Mouse (Mus musculus) kidney, postnatal 25 days (tissue): ENCODE measurements around the gene Ehd2.

Experiments used
- DNase-seq, 2 experiments: peaks; one replicate each; pipeline ENCODE4 v3.0.0; 2021; ENCODE audit warnings: mixed read lengths in 2 of 2

The Ehd2 gene

DNA sequence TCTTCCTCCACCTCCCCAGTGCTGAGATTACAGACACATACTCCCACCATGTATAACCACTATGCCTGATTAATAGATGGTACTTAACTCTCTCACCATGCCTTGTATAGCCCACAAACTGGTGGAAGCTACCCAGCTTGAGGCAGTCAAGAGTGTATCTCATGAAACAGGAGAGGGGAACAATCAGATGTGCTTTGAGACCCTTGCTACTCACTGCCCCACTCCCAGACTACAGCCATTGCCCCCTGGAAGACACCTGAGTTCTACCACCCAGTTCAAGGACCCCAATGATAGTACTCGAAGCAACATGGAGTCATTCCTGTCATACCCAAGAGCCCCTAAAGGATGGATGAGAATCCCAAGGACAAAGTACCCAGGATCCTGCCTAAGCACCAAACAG, 60.8 kb downstream of the Ehd2 start:
- no peak for DNase-seq

DNA sequence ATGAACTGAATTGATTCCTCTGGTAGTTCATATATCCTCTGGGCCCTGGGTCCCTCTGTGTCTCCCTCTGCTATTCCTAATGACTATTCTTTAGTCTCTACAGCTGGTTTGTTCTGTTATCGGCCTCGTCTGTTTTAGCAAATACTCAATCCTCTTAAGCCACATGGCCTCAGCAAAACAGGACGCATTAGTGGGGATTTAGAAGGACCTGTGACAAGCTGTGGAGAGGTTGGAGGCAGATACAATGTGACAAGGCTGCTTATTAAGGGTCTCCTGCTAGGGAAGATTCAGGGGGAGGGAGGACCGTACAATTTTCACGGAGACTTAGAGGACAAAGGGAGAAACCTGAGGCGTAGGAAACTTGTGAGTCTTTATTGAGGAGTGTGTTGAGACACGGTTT, 61.5 kb downstream of the Ehd2 start:
- no peak for DNase-seq

DNA sequence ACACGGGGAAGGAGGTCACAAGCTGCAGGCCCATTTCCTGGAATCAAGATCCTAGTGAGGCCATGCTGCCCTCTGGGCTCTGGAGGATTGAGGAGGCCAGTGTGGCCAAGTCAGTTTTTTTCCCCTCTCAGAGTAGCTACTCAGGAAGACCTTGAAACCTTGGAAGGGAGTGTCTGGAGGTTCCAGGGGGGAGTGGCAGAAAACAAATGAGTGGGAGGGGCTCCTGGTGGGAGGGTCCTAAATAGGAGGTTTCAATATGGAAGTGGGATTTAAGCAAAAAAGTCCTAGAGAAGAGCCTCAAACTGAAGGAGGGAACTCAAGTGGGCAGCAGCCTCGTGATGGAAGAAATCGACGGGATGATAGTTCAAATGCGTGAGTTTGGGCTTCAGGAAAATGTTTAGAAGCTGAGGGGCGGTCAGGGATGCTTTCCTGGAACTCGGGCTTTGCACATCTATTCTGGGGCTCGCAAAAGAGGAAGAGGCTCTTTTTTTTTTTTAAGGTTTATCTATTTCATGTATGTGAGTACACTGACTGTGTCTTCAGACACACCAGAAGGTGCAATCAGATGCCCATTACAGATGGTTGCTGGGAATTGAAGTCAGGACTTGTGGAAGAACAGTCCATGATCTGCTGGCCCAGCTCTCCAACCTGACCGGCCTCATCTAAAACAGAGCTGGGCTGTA, 65.9 kb downstream of the Ehd2 start:
- no peak for DNase-seq
